Mouse (Mus musculus) lung, postnatal 36 days (tissue): ENCODE data around the gene Vmn1r223.
A peak's percentile ranks its signal among the peaks of the same experiment; 100 is the strongest.
"Not testable (repeated sequence)": the region's sequence is repeated elsewhere in the genome, so short reads cannot be mapped to it uniquely, and the experiment has no call there.

Experiments used
- DNase-seq: peaks from one replicate; pipeline ENCODE4 v3.0.0; 2022; ENCODE audit warnings: mixed read lengths

The Vmn1r223 gene

GRCm38 (mm10) chr13:23246834-23247233, at the start of gene Vmn1r223:
TSS of gene Vmn1r223 (plus strand) at chr13:23247134.
- DNase-seq = not testable (repeated sequence)

GRCm38 (mm10) chr13:23203885-23204284, 43.0 kb upstream of the Vmn1r223 start:
- not testable (repeated sequence) for DNase-seq

GRCm38 (mm10) chr13:23213827-23214226, 33.1 kb upstream of the Vmn1r223 start, which contains the start of gene Vmn1r221:
TSS of gene Vmn1r221 (plus strand) at chr13:23214127.
- DNase-seq = not testable (repeated sequence)

- DNase-seq = not testable (repeated sequence)
These were observed 11.1 kb upstream of the Vmn1r223 start, which contains the start of gene Vmn1r222 for GRCm38 (mm10) chr13:23235847-23236246. TSS of gene Vmn1r222 (minus strand) at chr13:23235947.

- DNase-seq = no peak
These were observed 11.7 kb downstream of the Vmn1r223 start for GRCm38 (mm10) chr13:23258546-23259048.

- not testable (repeated sequence) for DNase-seq
These were observed 21.7 kb downstream of the Vmn1r223 start for GRCm38 (mm10) chr13:23268606-23269005.

- peak; percentile 3 for DNase-seq
These were observed 22.2 kb downstream of the Vmn1r223 start for GRCm38 (mm10) chr13:23269127-23269526.

- no peak for DNase-seq
These were observed 22.7 kb downstream of the Vmn1r223 start for GRCm38 (mm10) chr13:23269681-23270080.

- DNase-seq = no peak
These were observed 23.6 kb downstream of the Vmn1r223 start for GRCm38 (mm10) chr13:23270321-23271101.

- DNase-seq = no peak
These were observed 32.6 kb downstream of the Vmn1r223 start for GRCm38 (mm10) chr13:23279576-23279975.

- no peak for DNase-seq
These were observed 33.1 kb downstream of the Vmn1r223 start for GRCm38 (mm10) chr13:23279992-23280391.

- peak; percentile 3 for DNase-seq
These were observed 38.4 kb downstream of the Vmn1r223 start for GRCm38 (mm10) chr13:23285191-23285920.

- DNase-seq = peak; percentile 2
These were observed 39.2 kb downstream of the Vmn1r223 start for GRCm38 (mm10) chr13:23285921-23286720.

GRCm38 (mm10) chr13:23286721-23287362, 39.9 kb downstream of the Vmn1r223 start:
- DNase-seq = no peak

GRCm38 (mm10) chr13:23297737-23298136, 50.8 kb downstream of the Vmn1r223 start:
- DNase-seq = peak; percentile 16

- DNase-seq = no peak
These were observed 51.7 kb downstream of the Vmn1r223 start for GRCm38 (mm10) chr13:23298445-23299232.

GRCm38 (mm10) chr13:23299276-23299998, 52.5 kb downstream of the Vmn1r223 start:
- DNase-seq = no peak

- peak; percentile 51 for DNase-seq
These were observed 53.0 kb downstream of the Vmn1r223 start for GRCm38 (mm10) chr13:23299999-23300341.
